Mouse (Mus musculus) Muller cell, postnatal 12 days (primary cell): ENCODE measurements around the gene St6galnac6.

ENCODE experiments used
- DNase-seq: peaks from one replicate; pipeline ENCODE4 v3.0.0-alpha.2; 2015; ENCODE audit errors: inconsistent ontology term

Gene St6galnac6

GRCm38 (mm10) chr2:32599409-32599808 is at the start of gene St6galnac6:
TSS of gene St6galnac6 (plus strand) at chr2:32599709.
- no peak for DNase-seq

DNA sequence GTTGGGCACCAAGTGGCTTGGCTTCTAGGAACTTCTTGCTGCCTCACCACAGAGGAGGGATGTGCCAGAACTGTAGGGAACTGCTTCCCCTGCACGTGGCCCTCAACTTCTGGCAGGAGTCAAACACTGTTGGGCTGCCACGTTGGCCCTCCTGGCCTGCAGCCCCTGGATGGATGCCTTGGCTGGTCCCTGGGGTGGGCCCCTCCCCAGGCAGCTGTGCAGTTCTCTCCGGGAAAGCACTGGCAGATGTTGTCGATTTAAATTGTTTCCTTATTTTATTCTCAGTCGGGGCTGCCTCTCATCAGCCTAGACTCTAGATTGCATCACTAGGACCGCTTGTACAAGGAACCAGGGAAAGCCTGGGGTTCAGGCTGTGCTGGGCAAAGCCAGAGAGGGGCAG is 49.7 kb upstream of the St6galnac6 start:
- no peak for DNase-seq

DNA sequence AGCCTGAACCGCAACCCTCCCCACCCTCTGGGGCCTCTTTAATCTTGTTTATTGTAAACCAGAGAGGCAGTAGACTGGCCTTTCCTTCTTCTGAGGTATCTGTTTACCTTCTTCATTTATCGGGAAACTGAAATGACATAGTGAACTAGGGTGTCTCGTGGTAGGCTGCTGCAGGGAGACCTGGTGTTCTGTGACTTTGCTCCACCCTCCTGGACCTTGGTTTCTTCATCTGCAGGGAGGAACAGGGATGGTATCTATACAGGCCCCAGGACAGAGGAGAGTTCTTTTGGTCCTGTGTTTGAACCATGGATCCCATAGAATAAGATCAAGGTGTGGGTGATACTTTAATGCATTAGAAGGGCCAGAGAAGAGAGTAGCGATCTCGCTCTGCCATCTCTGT is 48.3 kb upstream of the St6galnac6 start:
- no peak for DNase-seq

GRCm38 (mm10) chr2:32553592-32554148 is 45.8 kb upstream of the St6galnac6 start:
- no peak for DNase-seq

- DNase-seq: peak; percentile 46
Observed at GRCm38 (mm10) chr2:32555484-32555883, 44.0 kb upstream of the St6galnac6 start.

DNA sequence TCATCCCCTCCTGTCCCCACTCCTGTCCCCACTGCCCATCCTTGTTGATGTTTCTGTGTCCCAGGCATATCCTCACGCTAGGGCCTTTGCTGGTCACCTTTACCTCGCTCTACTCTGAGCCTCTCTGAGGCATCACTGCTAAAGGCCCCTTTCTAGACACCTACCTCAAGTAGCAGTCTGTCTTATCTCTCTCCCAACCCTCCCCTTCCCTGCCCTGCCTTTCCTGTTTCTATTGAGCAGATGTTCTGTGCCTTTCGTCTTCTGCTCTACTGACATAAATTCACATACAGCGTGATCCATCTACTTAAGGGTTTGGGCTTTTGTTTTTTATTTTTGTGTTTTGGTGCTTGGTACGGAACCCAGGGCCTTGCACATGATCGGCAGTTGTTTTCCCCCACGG is 43.5 kb upstream of the St6galnac6 start:
- DNase-seq: no peak

- peak; percentile 89 for DNase-seq
Observed at GRCm38 (mm10) chr2:32559570-32559969, 39.9 kb upstream of the St6galnac6 start.

- peak; percentile 62 for DNase-seq
Observed at GRCm38 (mm10) chr2:32566536-32567063, 32.9 kb upstream of the St6galnac6 start.

DNA sequence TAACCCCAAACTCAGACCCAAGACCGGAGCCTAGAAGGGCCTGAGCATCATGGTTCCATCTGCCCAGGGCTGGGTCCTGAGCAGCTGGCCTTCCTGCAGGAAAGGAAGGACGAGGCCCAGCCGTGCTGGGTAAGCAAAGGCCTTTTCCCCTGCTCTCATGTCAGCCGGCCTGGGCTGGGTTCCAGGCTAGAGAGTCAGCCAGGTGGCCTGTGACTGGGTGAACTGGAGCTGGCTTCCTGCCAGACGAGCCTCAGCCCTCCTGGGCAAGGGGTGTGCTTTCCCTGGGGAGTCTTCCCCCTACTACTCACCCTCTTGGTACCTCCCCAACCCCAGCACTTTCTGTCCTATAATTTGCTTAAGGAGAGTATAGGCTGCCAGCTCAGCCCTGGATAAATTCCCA is 31.4 kb upstream of the St6galnac6 start:
- no peak for DNase-seq

DNA sequence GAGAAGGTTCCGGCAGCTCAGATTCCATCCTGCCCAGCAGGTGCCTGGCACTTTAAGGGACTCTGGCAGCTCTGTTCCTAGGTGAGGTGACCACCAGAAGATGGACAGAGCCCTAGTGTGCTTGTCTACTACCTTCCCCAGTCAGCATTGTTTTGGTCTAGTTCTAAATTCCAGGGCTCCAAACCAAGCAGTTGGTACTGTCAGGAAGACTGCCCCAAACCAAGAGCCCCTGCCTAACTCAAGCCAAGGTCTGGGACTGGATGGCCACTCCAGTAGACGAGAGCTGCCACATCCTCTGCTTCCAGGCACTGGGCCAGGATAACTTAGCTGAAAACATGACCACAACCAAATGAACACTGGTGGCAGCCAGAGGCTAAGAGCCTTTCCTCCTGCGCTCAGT is 30.6 kb upstream of the St6galnac6 start:
- DNase-seq: no peak

- peak; percentile 80 for DNase-seq
Observed at GRCm38 (mm10) chr2:32570698-32571494, 28.6 kb upstream of the St6galnac6 start, which contains the start of gene Dpm2. TSS of gene Dpm2 (plus strand) at chr2:32570858.

- no peak for DNase-seq
Observed at GRCm38 (mm10) chr2:32572196-32572595, 27.3 kb upstream of the St6galnac6 start.

GRCm38 (mm10) chr2:32574497-32574896 is 25.0 kb upstream of the St6galnac6 start, which contains the start of gene Pip5kl1:
TSS of gene Pip5kl1 (plus strand) at chr2:32574797.
- no peak for DNase-seq

DNA sequence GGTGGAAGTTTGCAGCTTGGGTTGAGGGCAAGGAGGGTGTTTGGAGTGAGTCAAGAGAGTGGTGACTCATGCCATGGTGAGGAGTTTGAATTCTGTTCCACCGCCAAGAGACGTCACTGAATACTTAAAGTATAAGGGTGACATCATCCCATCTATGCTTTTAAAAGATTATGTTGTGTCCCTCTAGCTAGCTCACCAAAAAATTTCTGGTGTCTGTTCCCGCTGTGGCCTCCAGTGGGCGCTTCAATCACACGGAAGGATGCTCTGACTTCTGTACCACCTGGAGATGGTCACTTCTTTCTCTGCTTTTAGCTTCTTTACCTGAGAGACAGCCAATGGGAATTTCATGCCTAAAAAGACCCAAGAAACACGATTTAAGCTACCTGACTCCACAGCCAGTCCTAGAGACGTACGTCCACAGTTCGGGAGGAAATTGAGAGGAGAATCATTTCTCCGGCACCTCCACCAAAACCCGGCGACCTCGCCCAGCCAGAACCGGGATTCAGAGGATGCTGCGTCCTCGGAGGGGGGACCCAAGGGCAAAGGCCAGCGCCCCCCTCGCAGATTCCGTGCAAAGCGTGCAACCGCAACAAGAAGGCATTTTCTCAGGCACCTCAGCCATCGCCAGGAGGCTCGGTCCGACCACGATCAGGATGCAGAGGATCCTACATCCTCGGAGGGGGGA is 24.5 kb upstream of the St6galnac6 start:
- DNase-seq: no peak

- peak; percentile 61 for DNase-seq
Observed at GRCm38 (mm10) chr2:32575586-32576160, 23.8 kb upstream of the St6galnac6 start, which contains the start of gene 9430097D07Rik. TSS of gene 9430097D07Rik (minus strand) at chr2:32575684.

- DNase-seq: no peak
Observed at GRCm38 (mm10) chr2:32576532-32576931, 23.0 kb upstream of the St6galnac6 start.

DNA sequence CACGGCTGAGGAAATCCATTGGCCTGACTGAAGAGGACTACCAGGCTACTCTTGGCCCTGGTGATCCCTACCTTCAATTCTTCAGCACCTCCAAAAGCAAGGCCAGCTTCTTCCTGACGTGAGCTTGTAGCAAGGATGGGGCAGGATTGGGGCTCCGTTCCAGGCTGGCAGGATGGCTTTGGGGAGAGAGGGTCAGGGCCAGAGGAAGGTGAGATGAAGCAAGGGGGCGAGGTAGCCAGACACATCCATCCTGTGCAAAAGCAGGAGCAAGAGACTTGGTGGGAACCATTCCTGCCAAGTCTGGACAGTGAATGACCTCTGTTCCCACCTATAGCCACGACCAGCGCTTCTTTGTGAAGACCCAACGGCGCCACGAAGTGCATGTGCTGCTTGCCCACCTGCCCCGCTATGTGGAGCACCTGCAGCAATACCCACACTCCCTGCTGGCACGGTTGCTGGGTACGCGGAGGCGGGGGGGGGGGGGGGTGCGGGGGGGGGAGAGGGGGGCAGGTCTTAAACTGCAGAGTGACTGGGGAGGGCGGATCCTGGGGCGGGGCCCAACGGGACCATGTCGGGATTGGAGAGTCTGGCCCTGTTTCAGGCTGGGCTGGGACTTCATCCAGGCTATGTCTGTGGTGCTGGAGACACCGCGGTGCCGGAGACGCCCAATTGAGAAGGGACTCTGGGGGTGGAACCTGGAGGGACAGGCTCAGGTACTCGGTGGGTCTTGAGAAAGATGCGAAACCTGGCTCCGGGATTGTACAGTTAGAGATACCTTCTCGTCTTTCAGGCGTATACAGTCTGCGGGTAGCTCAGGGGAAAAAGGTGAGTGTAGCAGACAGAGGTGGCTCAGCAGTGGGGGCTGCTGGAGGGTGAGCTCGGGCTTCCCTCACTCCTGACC is 21.1 kb upstream of the St6galnac6 start:
- no peak for DNase-seq

DNA sequence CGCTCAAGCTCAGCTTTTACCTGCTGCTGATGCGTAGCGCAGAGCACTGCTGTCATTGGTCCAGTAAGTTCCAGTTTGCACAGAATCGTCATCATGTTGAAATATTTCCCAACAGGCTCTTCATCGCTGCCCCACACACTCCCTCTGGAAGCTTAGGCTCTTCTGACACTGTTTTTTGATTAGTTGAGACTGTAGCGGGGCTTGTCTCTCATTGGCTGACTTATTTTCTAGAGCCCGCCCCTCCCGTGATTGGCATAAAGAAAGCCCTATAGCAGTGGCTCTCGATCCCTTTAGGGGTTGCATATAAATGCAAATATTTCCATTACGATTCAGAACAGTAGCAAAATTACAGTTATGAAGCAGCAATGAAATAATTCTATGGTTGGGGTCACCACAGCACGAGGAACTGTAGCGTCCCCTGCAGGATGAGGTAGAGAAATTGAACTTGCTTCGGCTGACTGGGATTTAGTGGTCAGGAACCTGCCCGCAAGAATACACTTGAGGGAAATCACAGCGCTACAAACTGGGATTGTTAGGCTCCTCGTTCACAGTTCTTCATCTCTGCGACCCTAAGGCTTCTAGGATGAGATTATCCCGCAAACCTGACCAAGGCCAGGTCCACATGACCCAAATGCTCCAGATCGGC is 17.9 kb upstream of the St6galnac6 start:
- DNase-seq: no peak

DNA sequence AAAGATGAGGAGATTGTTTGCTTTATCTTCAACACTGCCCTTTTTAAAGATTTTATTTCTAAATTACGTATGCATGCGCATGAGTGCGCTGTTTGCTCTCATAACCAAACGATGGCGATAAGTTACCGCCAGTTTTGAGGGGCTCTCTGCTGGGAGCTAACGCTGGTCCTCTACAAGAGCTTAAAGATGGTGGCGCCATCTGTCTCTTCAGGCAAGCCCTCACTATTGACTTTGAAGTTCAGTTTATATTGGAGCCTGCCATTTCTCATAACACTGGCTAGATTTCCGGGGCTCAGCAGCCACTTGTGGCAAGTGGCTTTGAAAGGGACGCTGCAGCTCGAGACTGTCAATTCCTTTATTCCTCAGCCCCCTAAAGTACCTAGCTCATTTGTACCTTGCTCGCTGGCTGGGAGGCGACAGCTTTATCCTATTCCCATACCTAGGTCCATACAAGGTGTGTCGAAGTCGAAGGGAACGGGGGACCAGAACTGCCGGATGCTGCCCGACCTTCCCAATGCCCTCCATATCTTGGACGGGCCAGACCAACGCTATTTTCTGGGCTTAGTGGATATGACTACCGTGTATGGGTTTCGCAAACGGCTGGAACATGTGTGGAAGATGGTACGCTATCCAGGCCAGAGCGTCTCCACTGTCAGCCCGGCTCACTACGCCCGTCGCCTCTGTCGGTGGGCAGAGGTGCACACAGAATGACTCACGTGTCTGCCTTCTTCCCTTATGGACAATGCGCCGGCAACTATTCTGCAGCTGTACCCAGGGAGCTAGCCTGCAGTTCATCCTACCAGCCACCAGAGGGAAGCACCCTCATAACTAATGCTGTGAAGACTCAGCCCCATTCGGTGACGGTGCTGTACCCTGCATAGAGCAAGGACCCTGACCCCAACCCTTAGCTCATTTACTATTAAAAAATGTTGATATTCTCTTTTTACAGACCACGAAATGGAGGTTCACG is 16.4 kb upstream of the St6galnac6 start:
- peak; percentile 76 for DNase-seq
